In genomic region chr7:84604501-84604900, GRCm38 (mm10) we compare ENCODE assay signal across 9 mouse cellular contexts. TPM values are rescaled to one million over a fixed set of nuclear protein-coding genes. Genes with fewer than 3 reads are reported as not detected.
A peak's percentile ranks its signal among the peaks of the same experiment; 100 is the strongest.
DNase-seq lines count a peak whose midpoint lies in the region; ATAC-seq lines count a peak whose summit lies in the region.
"Had no signal": no experiment of that assay in that cellular context is flagged by ENCODE, and none has a peak within 500 bp of the region (broad histone marks: within the 10 kb centered on the region; RNA-seq: fewer than 3 reads in every experiment).

No protein-coding gene starts in this region.

- no peak for ATAC-seq in forebrain, embryonic 16.5 days
- no peak for ATAC-seq in heart, embryonic 15.5 days (replicated peaks; ENCODE audit: insufficient number of reproducible peaks, insufficient read depth, low FRiP score, low read depth)
- no peak for ATAC-seq in liver, embryonic 13.5 days (ENCODE audit: low read depth)
- no peak for ATAC-seq in frontal cortex, adult (ENCODE audit: low TSS enrichment)

- no peak overlapping the region for H3K9ac ChIP-seq in forebrain, embryonic 16.5 days (replicated peaks; ENCODE audit: low read depth, low read length)
- H3K9ac ChIP-seq in heart, embryonic 15.5 days, result no peak overlapping the region
- H3K9ac ChIP-seq in liver, embryonic 13.5 days, result no peak overlapping the region

- no peak overlapping the region for H3K27ac ChIP-seq in forebrain, embryonic 10.5 days
- no peak overlapping the region for H3K27ac ChIP-seq in forebrain, embryonic 16.5 days (ENCODE audit: low read length)
- H3K27ac ChIP-seq in heart, embryonic 15.5 days, result no peak overlapping the region
- 0 out of 2 replicates have a peak overlapping the region, but pooled peaks have one; percentile 13 for H3K27ac ChIP-seq in liver, embryonic 13.5 days

- DNase-seq in forebrain, embryonic 10.5 days (ENCODE audit: extremely low spot score, low spot score), result peak; percentile 12
- DNase-seq in 3134 (ENCODE audit: extremely low read depth, insufficient read length, low spot score), result peak; percentile 45
- no peak for DNase-seq in liver, embryonic 13.5 days
- no peak for DNase-seq in gastrocnemius, adult 18-20 months (ENCODE audit: low spot score)
- no peak for DNase-seq in spleen, postnatal 10 days (ENCODE audit: low spot score in 2 of 2)
- DNase-seq: gastrocnemius, postnatal 36 days had no signal

- H3K4me3 ChIP-seq in forebrain, embryonic 10.5 days, result no peak overlapping the region
- no peak overlapping the region for H3K4me3 ChIP-seq in forebrain, embryonic 16.5 days (replicated peaks; ENCODE audit: low read length)
- H3K4me3 ChIP-seq in heart, embryonic 15.5 days, result no peak overlapping the region
- peak overlapping the region; percentile 69 for H3K4me3 ChIP-seq in liver, embryonic 13.5 days (replicated peaks)

- H3K4me2 ChIP-seq in forebrain, embryonic 16.5 days (ENCODE audit: low read length), result no peak overlapping the region
- H3K4me2 ChIP-seq in heart, embryonic 15.5 days, result 0 out of 2 replicates have a peak overlapping the region, but pooled peaks have one; percentile 98
- peak overlapping the region; percentile 96 for H3K4me2 ChIP-seq in liver, embryonic 13.5 days

- H3K9me3 ChIP-seq in forebrain, embryonic 10.5 days, result no peaks in the 10 kb centered on the region
- no peaks in the 10 kb centered on the region for H3K9me3 ChIP-seq in forebrain, embryonic 16.5 days (ENCODE audit: control insufficient read depth, low read length)
- H3K9me3 ChIP-seq in heart, embryonic 15.5 days (replicated peaks), result no peaks in the 10 kb centered on the region
- no peaks in the 10 kb centered on the region for H3K9me3 ChIP-seq in liver, embryonic 13.5 days (replicated peaks)

- peaks cover 16% of the 10 kb centered on the region for H3K4me1 ChIP-seq in forebrain, embryonic 10.5 days
- H3K4me1 ChIP-seq in forebrain, embryonic 16.5 days (replicated peaks; ENCODE audit: control insufficient read depth, insufficient read depth, low read length), result peaks cover 10% of the 10 kb centered on the region; the same call in 1 of the 2 replicates
- H3K4me1 ChIP-seq in heart, embryonic 15.5 days (replicated peaks), result peaks cover 15% of the 10 kb centered on the region
- H3K4me1 ChIP-seq in liver, embryonic 13.5 days (replicated peaks), result peaks cover 26% of the 10 kb centered on the region

- H3K36me3 ChIP-seq in forebrain, embryonic 10.5 days (replicated peaks), result no peaks in the 10 kb centered on the region
- no peaks in the 10 kb centered on the region for H3K36me3 ChIP-seq in forebrain, embryonic 16.5 days (ENCODE audit: control insufficient read depth, insufficient read depth)
- no peaks in the 10 kb centered on the region for H3K36me3 ChIP-seq in heart, embryonic 15.5 days
- H3K36me3 ChIP-seq in liver, embryonic 13.5 days, result no peaks in the 10 kb centered on the region

- H3K27me3 ChIP-seq in forebrain, embryonic 10.5 days (ENCODE audit: poor library complexity, severe bottlenecking), result peaks cover 16% of the 10 kb centered on the region
- H3K27me3 ChIP-seq in forebrain, embryonic 16.5 days (replicated peaks; ENCODE audit: control insufficient read depth, insufficient read depth, low read length), result no peaks in the 10 kb centered on the region
- H3K27me3 ChIP-seq in heart, embryonic 15.5 days, result no peaks in the 10 kb centered on the region
- no peaks in the 10 kb centered on the region for H3K27me3 ChIP-seq in liver, embryonic 13.5 days

- 64% methylated on average over 3 of the region's 3 CpGs for WGBS in forebrain, embryonic 10.5 days
- 66% methylated on average over 3 of the region's 3 CpGs for WGBS in forebrain, embryonic 16.5 days
- 66% methylated on average over 3 of the region's 3 CpGs for WGBS in heart, embryonic 15.5 days
- 50% methylated on average over 3 of the region's 3 CpGs for WGBS in liver, embryonic 13.5 days (ENCODE audit: insufficient replicate concordance)

RNA-seq across cellular contexts. Expression of gene Fah, which starts 2.0 kb away (rescaled TPM):
- polyA plus RNA-seq in forebrain, embryonic 10.5 days (2016; fragmentation: Nextera tagmentation; extraction: Ambion mirVana), result 1.9 and 2.2 TPM in 2 replicates
- 8.3 and 10.1 TPM in 2 replicates for polyA plus RNA-seq in forebrain, embryonic 16.5 days (2015; fragmentation: Nextera tagmentation; extraction: Ambion mirVana)
- polyA plus RNA-seq in heart, embryonic 15.5 days (2015; fragmentation: Nextera tagmentation; extraction: Ambion mirVana), result 4.4 and 6.6 TPM in 2 replicates
- polyA plus RNA-seq in liver, embryonic 13.5 days (2015; fragmentation: Nextera tagmentation; extraction: Ambion mirVana), result 23.3 and 25.4 TPM in 2 replicates
- 1 to 10 TPM; 1.8 to 3.0 TPM for total RNA-seq in gastrocnemius, adult 18-20 months (2021)

Comparison
In these comparisons a context has a peak if more than half of its experiments do, and no peak if none do; other contexts are left out.
1. DNase-seq: peak in forebrain, embryonic 10.5 days (single experiment) and 3134 (single experiment); none in liver, embryonic 13.5 days (single experiment), gastrocnemius, adult 18-20 months (single experiment) and spleen, postnatal 10 days (0 of 2).